Mouse (Mus musculus) hindbrain, embryonic 14.5 days (tissue): ENCODE measurements around the gene Oard1. TPM values are rescaled to one million over a fixed set of nuclear protein-coding genes. Genes with fewer than 3 reads are reported as not detected.

Source experiments
- ATAC-seq: fragments of 200-750 bp; cut with Nextera tagmentation; 2 replicates; pipeline ENCODE4 v1.8.0; 2017; ENCODE audit warnings: moderate number of reproducible peaks, mild to moderate bottlenecking, moderate TSS enrichment, moderate library complexity; ENCODE audit not compliant: low FRiP score
- DNase-seq: peaks from one replicate; pipeline ENCODE4 v3.0.0-alpha.2; 2015; ENCODE audit warnings: low spot score
- H3K27ac ChIP-seq: fragments of 300-500 bp; sonication (generic); 2 replicates; pipeline ENCODE4 v1.5.1; 2014; ENCODE audit warnings: mild to moderate bottlenecking, moderate library complexity
- H3K27me3 ChIP-seq: fragments of 300-500 bp; sonication (generic); 2 replicates; pipeline ENCODE4 v1.6.1; 2014; ENCODE audit warnings: mild to moderate bottlenecking, low read length, mixed read lengths; ENCODE audit not compliant: control insufficient read depth, insufficient read depth
- H3K36me3 ChIP-seq: fragments of 300-500 bp; sonication (generic); replicated peaks from 2 replicates; pipeline ENCODE4 v1.6.1; 2014; ENCODE audit not compliant: control insufficient read depth, insufficient read depth
- H3K4me1 ChIP-seq: fragments of 300-500 bp; sonication (generic); replicated peaks from 2 replicates; pipeline ENCODE4 v1.6.1; 2014; ENCODE audit warnings: antibody characterized with exemption, low read length, mixed read lengths; ENCODE audit not compliant: control insufficient read depth, insufficient read depth
- H3K4me2 ChIP-seq: fragments of 300-500 bp; sonication (generic); replicated peaks from 2 replicates; pipeline ENCODE4 v1.6.1; 2014; ENCODE audit warnings: mild to moderate bottlenecking, moderate library complexity
- H3K4me3 ChIP-seq: fragments of 300-500 bp; sonication (generic); replicated peaks from 2 replicates; pipeline ENCODE4 v1.5.1; 2014; ENCODE audit warnings: mild to moderate bottlenecking, low read length
- H3K9ac ChIP-seq: fragments of 300-500 bp; sonication (generic); 2 replicates; pipeline ENCODE4 v1.6.1; 2014
- H3K9me3 ChIP-seq: fragments of 300-500 bp; sonication (generic); 2 replicates; pipeline ENCODE4 v1.6.1; 2016; ENCODE audit warnings: low read length; ENCODE audit not compliant: control insufficient read depth
- WGBS: fragments of 180-500 bp; shearing (Covaris S2); extraction: QIAGEN DNeasy Blood & Tissue Kit; methylation state at CpG from one replicate; pipeline ENCODE4 v1.1.7; 2014; 5-methylcytosine and 5-hydroxymethylcytosine counted together
- polyA plus RNA-seq: library from polyadenylated mRNA; unstranded; fragments of >200 nt; fragmentation: Nextera tagmentation; extraction: Ambion mirVana; gene quantifications from 2 replicates; pipeline ENCODE4 v1.2.1, GENCODE M21; 2014

Gene Oard1
- polyA plus RNA-seq, 1 experiment from 2014 or later: 36.3 TPM

DNA sequence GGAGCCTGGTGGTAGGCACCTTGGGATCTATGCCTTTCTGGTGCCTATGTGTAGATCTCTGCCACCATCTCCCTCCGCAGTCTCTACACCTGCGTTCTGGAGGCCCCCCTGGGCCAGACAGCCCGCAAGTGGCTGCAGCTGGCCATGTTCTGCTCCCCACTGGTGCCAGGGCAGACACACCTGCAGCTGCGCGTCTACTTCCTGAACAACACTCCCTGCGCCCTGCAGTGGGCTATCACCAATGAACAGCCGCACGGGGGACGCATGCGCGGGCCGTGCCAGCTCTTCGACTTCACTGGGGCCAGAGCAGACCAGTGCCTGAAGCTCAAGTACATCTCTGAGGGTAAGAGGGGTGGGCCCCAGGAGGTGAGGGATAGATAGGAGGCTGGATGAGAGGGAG lies 52.3 kb downstream of the Oard1 start:
- no peak overlapping the region for H3K27ac ChIP-seq
- ATAC-seq: no peak
- DNase-seq: no peak
- no peaks in the 10 kb centered on the region for H3K36me3 ChIP-seq
- H3K9me3 ChIP-seq: no peaks in the 10 kb centered on the region
- H3K4me2 ChIP-seq: no peak overlapping the region
- WGBS: 97% methylated on average over 13 of the region's 13 CpGs
- H3K4me3 ChIP-seq: no peak overlapping the region
- no peaks in the 10 kb centered on the region for H3K4me1 ChIP-seq
- H3K9ac ChIP-seq: no peak overlapping the region
- H3K27me3 ChIP-seq: no peaks in the 10 kb centered on the region; the same call in 1 of the 2 replicates

DNA sequence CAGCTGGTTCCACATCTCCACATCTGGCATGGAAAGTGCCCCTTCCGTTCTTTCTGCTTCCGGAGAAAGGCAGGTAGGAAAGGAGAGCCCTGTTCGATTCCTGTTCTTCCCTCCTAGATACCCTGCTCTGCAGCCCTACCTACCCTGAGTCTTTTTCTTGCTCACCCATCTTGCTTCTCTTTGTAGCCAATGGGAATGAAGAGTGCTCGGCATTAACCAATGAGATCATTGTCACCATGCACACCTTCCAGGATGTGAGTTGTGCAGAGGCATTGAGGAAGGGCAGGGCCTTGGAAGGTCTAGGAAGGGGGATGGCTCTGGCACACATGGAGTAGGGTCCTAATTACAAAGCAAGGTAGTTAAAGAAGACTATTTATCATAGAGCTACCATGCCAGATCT lies 53.6 kb downstream of the Oard1 start:
- 0 out of 2 replicates have a peak, but pooled peaks cover 2% of the 10 kb centered on the region for H3K4me1 ChIP-seq
- H3K27me3 ChIP-seq: no peaks in the 10 kb centered on the region; the same call in 1 of the 2 replicates
- ATAC-seq (no peak), DNase-seq (no peak)
- H3K36me3 ChIP-seq: no peaks in the 10 kb centered on the region
- H3K4me3 ChIP-seq: no peak overlapping the region
- no peak overlapping the region for H3K27ac ChIP-seq
- H3K4me2 ChIP-seq: no peak overlapping the region
- no peak overlapping the region for H3K9ac ChIP-seq
- 97% methylated on average over 4 of the region's 4 CpGs for WGBS
- H3K9me3 ChIP-seq: no peaks in the 10 kb centered on the region

Other genes with a start within 250 kb of the Oard1 start
- gene A530064D06Rik, start 242.7 kb upstream of the Oard1 start, polyA plus RNA-seq: not detected in 2 replicates
- not detected in 2 replicates for gene Trem1, start 177.2 kb upstream of the Oard1 start, polyA plus RNA-seq
- gene Trem3, start 162.2 kb upstream of the Oard1 start, polyA plus RNA-seq: not detected in 2 replicates
- gene Treml4, start 145.7 kb upstream of the Oard1 start, polyA plus RNA-seq: 0.44 TPM in 1 of 2 replicates, not detected in the other
- gene Treml2, start 110.5 kb upstream of the Oard1 start, polyA plus RNA-seq: 0.09 TPM in 1 of 2 replicates, not detected in the other
- gene B430306N03Rik, start 93.9 kb upstream of the Oard1 start, polyA plus RNA-seq: 0.05 and 0.18 TPM in 2 replicates
- gene Trem2, start 63.6 kb upstream of the Oard1 start, polyA plus RNA-seq: 4.0 and 4.8 TPM in 2 replicates
- 0.37 and 0.60 TPM in 2 replicates for gene Treml1, start 50.1 kb upstream of the Oard1 start, polyA plus RNA-seq
- 16.4 and 16.5 TPM in 2 replicates for gene Nfya, start 108 bp upstream of the Oard1 start, polyA plus RNA-seq
- 0.52 and 0.63 TPM in 2 replicates for gene Apobec2, start 22.9 kb downstream of the Oard1 start, polyA plus RNA-seq
- 1.0 and 1.2 TPM in 2 replicates for gene Tspo2, start 41.5 kb downstream of the Oard1 start, polyA plus RNA-seq
- 0.37 and 0.42 TPM in 2 replicates for gene Unc5cl, start 44.9 kb downstream of the Oard1 start, polyA plus RNA-seq